Mouse (Mus musculus) mature B cell (primary cell): ENCODE data around the gene Nudt9.
"Not testable (repeated sequence)": the region's sequence is repeated elsewhere in the genome, so short reads cannot be mapped to it uniquely, and the experiment has no call there.

Experiments
- in situ Hi-C: fragments of 300-500 bp; cut with MboI; formaldehyde crosslinking; loops from 2 replicates; pipeline ENCODE4 v1.14.3; 2019

Gene Nudt9

DNA sequence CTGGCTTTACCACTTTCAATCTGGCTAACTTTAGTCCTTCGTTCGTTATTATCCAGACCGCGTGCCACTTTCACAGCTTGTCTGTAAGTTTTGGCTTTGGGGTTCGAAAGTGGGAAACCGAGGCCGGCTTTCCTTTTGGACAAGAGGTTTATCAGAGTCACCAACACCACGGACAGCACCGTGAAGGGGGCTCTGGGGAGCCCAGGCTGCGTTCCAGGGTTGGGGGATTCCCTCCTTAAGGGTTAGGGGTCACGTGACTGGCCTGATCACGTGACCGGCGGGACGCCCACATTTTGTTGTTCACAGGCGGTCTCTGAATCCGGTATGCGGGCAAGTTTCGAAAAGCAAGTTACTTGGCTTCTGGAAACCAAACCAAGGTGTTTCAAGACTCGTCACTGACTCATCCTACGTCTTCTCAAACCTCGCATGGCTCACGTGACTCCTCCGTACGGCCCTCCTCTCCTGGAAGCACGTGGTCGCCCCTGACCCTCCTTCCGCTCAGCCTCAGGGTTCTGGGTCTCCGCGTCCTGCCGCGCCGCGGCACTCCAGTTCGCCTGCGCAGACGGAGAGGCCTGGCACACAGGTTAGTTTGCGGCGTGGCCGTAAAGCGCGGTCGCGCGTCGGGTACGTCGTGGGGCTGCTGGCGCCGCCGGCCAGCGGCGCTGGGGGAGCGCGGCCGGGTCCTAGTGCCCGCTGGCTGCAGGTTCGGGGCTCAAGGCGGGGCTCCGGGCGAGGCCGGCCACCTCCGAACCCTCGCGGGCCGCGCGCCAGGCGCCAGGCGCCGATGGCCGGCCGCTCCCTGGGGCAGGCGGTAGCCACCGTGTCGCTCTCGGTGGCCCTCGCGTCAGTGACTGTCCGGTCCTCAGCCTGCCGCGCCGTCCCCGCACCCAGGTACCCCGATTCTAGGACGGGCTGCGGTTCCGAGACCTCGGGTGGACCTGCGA, at the start of gene Nudt9:
Nudt9 (plus strand) TSS at position 51 of the 944 bp plus-strand sequence.
- in situ Hi-C loops, result no loop called here

DNA sequence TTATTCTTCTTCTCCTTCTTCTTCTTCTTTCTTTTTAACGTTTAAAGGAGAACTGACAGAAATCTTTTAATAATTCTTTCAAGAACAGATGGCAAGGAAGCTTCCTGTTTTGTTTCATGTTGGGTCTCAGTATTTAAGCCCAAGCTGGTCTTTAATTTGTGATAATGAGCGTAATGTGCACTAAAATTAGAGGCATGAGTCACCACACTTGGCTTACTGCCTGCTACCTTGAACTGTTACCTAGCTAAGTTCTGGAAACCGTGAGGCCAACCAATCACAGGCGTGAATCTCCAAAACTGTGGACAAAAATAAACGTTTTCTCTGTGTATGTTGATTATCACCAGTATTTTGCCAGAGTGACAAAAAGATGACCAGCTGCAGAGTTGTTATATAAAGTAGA, 47.4 kb upstream of the Nudt9 start:
- in situ Hi-C loops, result no loop called here

DNA sequence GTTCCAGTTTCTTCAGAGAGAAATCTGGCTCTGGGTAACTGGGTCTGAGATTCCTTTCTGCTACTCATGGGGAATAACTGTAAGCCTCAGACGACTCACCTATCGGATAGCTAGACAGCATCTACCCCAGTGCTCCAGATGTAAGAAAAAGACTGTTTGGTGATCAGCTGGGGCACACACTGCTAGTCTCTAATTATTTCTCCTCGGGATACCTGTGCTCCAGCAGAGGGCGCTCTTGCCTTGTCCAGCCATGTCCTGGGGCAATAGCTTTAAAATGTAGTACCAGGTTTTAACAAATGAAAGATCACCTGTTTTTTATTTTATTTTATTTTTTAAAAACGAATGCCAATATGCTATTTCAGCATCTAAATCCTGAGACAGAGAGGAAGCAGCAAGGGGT, 46.4 kb upstream of the Nudt9 start:
- in situ Hi-C loops, result no loop called here

DNA sequence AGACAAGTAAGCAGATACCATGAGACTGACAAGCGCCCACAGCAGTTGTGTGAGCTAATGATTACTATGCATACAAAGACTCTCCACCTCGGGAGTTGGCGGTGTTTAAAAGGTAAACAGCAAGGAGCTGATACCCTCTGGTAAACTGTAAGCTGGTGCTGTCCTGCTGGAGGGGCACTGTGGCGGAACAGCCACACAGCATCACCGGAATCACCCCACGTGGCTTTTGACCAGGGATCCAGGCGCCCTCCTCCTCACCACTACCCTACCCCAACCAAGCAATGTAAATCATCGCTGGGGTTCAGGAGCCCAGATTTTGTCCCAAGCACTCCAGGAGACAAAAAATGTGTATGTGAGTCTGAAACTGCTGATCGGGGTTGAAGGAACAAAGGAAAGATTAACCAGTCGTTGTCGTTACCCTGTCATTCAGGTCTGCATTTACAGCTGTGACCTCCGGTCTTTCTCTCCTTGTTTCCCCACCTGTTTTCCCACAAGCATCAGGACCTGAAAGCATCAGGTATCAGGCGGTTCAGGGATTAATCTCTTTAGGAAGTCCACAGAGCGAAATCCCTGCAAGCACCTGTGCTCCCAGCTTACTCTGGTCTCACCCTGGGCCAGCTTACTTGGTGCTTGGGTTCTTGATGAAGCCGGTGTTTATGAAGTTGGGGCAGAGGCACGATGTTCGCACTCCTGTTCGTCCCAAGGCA, 43.4 kb upstream of the Nudt9 start:
- in situ Hi-C loops, result no loop called here

DNA sequence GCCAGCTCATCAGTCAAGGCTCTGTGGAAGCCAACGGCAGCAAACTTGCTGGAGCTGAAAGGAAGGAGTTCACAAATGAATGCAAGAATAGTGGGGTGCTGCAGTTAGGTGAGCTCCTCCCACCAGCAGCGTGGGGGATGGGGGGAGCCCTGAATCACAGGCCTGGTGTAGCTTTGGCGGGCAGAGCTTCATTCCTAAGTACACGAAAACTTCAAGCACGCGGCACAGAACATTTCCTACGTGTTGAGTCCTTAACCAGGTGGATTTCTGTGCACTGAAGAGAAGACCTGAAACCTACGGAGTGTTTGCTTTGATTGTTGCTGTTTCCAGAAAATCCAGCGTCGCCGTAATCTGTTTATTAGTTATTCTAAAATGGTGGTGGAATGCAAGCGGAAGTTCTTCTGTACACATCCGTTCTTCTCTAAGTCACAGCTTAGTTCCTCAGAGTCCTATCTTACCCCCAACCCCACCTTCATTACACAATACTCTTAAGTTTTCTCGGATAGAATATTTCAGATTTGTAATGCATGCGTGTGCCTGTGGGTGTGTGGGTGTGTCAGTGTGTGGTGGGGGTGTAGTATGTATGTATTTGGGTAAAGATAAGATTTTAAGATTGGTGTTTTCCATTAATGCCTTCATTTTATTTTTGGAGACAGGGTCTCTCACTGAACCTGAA, 42.7 kb upstream of the Nudt9 start:
- in situ Hi-C loops, result no loop called here

DNA sequence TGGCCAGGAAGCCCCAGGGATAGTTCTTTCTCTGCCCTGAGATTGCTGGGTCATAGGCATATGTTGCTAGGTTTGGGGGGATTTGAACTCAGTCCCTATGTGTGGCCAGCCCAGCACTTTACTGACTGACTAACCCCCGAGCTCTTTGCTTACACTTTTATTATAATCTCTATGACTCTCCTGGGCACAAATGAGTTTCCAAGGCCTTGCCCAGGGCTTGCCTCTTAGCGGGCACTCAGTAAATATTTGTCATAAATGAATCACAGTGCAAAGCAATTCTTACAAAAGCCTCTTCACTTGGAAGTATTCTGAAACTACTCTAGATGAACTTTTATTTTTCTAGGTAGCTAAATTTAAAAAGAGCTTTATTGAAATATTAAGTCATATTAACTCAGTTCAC, 42.2 kb upstream of the Nudt9 start:
- in situ Hi-C loops, result no loop called here

DNA sequence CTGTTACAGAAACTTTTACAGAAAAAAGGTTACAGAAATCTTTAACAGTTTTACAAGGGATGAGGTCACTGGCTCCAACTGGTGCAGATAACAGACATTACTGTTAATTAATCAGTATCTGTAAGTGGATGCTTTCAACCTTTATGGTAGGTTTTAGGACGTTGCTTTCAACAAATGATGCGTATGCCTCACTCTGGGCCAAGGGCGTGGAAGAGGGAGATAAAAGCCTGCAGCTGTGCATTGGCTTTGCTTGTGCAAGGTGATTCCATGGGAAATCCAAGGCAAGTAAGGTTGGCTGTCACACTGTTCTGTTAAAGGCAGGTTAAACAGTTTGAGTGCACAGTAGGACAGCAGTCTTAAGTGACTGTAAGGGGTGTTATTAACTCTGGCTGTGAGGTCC, 39.3 kb upstream of the Nudt9 start:
- in situ Hi-C loops, result no loop called here

DNA sequence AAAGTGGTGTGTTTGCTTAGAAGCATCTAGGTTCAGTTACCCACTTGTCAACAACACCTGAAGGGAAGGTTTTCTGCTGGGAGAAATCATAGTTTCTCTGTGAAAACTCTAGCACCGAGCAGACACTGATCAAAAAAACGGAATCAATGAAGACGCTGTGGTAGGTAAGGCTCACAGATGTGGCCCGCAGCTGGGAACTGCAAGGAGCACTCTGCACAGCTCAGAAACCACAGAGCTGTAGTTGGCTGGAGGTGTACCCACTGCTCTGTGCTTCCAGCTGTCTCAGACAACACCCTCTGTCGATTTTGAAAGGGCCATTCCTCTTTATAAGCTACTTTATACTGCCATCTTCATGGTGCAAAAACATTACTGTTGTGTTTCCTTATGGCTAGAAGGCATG, 38.3 kb upstream of the Nudt9 start:
- in situ Hi-C loops, result no loop called here

DNA sequence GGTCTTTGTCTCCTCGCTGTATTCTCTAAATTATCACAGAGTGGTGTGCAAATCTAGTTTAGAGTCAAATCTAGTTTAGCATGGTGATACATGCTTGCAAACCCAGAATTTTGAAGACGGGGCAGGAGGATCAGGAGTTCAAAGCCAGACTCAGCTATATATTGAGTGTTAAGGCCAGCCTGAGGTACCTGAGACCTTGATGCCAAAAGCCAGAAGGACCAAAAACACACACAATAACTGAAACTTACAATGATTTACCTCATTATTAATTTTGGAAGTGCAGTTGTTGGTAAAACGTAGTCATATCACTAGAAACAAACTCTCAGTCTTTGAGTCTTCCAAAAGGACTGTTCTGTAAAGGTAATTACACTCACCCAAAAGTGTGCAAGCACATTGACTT, 36.7 kb upstream of the Nudt9 start:
- in situ Hi-C loops, result no loop called here

DNA sequence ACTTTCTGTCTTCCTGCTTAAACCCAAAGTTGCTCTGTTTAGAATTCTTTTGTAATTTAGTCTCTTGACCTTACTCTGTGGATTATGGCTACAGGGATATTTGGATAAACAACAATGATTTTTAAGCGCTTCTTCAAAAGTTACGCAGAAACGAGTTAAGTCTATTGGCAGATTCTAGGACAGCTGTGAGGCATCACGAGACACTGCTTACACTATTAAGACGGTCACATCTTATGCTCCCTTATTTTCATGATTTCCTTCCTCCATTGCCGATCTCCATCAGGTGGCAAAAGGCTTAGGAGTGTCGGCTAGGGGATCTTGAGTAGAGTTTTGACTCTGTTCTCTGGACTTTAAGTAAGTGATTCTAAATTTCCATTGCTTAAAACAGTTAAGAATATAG, 35.8 kb upstream of the Nudt9 start:
- in situ Hi-C loops, result no loop called here

DNA sequence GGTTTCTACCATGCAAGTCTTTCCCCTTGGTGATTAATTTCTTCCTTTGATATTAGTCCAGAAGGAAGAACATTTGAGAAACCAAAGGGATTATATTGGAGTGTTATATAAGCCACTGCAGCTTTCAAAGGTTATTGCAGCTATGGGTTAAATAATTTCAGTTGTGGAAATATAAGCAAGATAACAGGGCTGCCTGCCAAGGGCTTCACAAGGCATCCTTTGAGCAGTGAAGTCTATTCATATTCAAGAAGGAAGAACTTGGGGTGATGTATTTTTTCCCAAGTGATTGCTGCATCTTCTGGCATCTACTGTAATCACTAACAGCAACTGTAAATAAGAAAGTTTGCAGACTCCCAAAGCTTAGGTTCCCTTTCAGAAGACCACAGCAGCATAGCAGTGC, 34.7 kb upstream of the Nudt9 start:
- in situ Hi-C loops, result no loop called here

DNA sequence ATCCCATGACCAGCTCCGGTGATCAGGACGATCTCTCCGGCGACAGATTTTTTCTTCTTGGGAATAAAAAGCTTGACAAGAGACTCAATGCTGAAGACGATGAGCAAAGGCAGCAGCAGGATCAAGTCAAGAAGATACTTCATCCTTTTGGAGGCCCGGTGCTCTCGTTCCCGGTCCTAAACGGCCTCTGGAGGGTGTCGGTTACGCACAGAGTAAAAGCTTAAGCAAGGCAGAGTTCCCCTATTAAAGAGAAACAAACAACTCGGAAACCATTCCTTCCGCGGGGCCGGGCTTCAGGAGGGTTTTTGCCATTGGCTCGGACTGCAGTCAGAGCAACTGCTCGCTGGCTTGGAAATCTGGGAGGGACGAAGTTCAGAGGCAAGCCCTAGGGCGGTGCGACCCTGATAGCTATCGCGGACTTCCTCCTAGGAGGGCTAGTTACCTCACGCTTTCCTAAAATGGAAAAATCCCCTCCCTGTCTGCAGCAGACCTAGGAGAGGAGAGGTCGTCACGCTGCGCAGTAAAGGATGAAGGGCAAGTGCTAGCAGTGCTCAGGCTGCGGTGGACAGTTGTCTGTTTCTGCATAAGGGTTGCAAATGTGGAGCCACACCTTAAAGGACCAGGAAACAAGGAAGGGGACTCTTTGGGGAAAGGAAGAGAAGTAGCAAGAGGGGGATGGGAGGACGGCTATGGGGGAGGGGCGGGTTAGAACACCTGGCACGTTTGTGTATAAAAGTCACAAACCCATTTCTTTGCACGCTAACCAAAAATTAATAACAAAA, 24.3 kb upstream of the Nudt9 start, which contains the start of gene Hsd17b11:
Hsd17b11 (minus strand) TSS at position 323 of the 782 bp plus-strand sequence.
- in situ Hi-C loops, result no loop called here

DNA sequence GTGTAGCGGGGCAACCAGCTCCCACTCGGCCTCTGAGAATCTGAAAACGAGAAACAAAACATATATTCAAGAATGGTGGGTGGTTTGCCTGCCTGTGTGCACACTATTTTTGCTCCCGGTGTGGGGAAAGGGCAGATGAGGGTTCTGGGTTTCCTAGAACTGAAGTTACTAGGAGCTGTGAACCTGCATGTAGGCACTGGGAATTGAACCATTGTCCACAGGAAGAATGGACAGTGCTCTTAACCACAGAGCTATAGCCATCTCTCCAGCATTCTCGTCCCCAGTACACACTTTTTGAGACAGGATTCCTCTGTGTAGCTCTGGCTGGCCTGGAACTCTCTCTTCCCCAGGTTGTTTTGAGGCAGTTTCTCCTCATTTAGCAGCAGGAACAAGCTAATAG, 23.5 kb upstream of the Nudt9 start:
- in situ Hi-C loops, result no loop called here

DNA sequence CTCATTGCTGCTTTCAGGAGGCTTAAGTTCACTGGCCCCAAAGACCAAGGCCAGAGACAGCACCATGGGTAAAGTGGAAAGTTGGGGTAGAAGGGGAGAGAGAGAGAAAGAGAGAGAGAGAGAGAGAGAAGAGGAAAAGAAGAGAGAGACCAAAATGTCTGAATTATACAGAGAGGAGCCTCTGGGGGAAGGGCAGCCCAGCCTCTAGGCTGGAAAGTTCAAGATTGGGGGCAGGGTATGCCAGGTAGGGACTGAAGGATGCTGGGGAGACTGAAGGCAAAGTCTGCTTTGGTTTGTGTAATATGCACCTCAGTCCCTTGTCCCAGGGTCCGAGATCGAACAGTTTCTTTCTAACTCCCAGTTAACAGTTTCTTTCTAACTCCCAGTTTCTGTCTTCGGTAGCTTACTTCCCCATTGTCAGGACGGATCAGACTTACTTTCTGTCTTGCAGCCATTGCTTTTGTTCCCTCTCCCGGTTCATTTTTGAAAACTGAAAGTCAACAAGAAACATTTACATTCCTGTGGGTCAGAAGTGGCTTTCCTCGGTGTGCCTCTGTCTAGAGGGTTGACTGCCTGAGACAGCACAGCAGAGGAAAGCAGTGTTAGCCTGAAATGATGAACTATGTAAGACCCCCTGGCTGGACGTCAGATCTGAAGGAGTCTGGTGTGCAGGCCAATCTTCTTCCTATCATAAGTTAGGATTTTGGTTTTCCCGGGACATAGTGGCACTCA, 22.7 kb upstream of the Nudt9 start:
- in situ Hi-C loops, result no loop called here

DNA sequence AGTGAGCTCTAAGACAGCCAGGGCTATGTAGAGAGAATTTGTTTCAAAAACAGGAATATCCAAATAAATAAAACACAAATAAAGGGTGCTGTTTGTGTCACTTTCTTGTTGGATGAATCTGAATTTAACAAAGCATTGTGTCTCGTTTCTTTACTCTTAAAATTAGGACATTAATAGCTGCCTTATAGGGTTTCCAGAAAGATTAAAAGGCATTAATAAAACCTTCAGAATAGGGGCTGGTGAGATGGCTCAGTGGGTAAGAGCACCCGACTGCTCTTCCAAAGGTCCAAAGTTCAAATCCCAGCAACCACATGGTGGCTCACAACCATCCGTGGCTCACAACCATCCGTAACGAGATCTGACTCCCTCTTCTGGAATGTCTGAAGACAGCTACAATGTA, 21.9 kb upstream of the Nudt9 start:
- in situ Hi-C loops, result not testable (repeated sequence)

DNA sequence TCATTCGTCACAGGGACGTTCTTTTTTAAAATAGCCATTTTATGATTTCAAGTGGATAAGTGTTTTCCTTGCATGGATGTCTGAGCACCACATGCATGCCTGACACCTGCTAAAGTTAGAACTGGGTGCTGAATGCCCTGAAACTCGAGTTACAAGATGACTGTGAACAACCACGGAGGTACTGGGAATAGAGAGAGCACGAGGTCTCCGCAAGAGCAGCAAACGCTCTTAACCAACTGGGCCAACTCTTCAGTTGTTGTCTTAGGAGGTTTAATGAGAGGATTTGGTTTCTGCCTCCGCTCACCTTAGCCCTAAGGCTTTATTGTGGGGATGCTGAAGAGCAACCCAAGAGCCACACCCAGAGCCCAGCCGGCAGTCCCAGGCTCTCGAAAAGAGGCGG, 21.3 kb upstream of the Nudt9 start:
- in situ Hi-C loops, result no loop called here

DNA sequence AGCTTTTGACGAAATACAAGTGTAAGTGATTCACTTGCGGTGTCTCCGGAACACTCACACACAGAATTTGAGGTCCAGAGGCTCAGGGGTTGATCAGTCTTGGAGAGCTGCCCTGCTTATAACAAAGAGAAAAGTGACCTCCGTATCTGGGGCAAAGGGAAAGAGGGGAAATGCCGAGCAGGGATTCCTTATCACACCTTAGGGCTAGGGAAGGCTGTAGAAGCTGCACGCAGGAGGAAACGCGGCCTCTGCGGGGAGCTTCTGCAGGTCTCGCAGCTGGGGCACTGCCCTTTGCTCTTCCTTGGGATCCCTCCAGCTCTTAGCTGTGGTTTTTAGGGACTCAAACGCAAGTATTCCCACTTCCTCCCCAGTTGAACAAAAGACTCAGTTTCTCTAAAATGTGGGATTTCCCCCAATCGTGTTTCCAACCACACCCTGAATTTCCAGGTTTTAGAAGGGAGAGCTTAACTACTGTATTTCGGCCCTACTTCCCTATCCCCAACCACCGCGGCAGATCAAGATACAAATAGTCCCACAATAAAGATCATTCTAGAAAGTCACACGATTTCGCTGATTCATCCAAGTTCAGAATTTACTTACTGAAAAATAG, 20.8 kb upstream of the Nudt9 start:
- in situ Hi-C loops, result no loop called here

DNA sequence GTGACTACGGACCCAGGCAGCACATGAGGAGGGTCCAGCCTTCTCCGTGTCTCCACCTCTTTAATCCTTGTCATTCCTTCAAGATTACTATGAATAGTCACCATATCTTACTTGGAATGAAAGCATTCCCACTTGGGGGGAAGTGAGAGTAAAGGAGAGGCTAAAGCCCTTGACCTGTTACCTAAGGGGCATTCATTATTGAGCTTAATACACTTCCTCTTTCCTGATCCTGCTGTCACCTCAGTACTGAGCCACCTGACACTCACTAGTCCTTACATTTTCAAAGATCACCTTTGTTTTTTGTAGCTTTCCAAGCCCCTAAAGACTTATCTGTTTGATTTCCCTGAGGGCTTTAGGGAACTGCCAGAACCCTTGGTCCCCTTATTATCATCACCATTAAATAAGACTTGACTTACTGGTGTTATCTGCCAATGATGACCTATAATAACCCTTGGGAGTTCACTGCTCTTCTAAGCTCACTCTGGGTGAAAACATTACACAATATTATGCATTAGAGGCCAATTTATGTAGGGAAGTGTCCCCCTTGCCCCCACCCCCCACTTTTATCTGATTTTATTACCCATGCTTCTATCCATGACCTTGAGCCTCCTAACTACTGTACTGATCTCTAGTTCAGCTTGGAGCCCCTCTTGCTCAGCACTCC, 13.5 kb upstream of the Nudt9 start:
- in situ Hi-C loops, result no loop called here

DNA sequence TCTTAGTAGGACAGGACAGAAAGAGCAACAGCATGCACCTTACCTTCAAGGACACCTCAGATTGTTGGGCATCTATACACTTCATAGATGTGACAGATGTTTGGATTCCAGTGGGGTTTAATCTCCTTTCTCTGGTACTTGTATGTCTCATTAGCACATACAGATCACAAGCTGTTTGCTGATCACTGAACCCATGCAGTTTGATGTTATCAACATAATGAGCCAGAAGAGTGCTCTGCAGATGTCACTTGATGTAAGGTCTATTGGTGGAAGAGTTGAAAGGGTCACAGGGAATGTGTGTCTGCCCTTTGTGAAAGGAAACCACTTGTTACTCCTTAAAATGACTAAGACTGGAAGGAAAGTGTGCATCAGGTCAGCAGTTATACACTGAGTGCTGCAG, 11.0 kb upstream of the Nudt9 start:
- in situ Hi-C loops, result no loop called here

DNA sequence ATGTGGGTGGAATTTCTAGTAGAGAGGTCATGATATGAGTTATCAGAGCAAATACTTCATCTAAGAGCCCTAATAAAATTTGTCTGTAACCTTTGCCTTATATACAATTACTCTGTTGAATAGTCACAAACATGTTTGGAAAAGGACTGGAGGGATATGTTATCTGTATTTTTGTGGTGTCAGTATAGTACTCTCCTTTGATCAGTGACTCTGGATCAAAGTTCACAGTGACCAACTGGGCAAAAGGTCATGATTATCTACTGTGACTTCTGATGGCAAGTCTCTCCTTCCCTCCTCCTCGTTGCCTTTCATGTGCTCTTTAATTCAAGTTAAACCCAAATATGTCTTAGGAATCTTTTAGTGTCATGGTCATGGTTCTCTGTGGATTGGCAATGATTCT, 10.3 kb upstream of the Nudt9 start:
- in situ Hi-C loops, result no loop called here
